Mouse (Mus musculus) adrenal gland, postnatal 4 days (tissue): ENCODE results near the gene Fam160a2. TPM values are rescaled to one million over a fixed set of nuclear protein-coding genes. Genes with fewer than 3 reads are reported as not detected.

Experiments used
- total RNA-seq, 2 experiments: library from RNA; stranded (reverse); gene quantifications; 2 replicates each; pipeline ENCODE4 v1.2.3; 2021

Fam160a2 gene
- total RNA-seq, 2 experiments from 2014 or later = 35.0 to 41.9 TPM

Other genes with a start within 250 kb of the Fam160a2 start
- gene Olfr684, start 236.4 kb downstream of the Fam160a2 start, total RNA-seq = not detected
- gene Olfr685, start 214.0 kb downstream of the Fam160a2 start, total RNA-seq = not detected
- not detected for gene Olfr686, start 192.6 kb downstream of the Fam160a2 start, total RNA-seq
- not detected for gene Olfr688, start 112.0 kb downstream of the Fam160a2 start, total RNA-seq
- gene Olfr689, start 88.9 kb downstream of the Fam160a2 start, total RNA-seq = not detected
- gene Olfr690, start 66.0 kb downstream of the Fam160a2 start, total RNA-seq = not detected
- gene Olfr691, start 57.8 kb downstream of the Fam160a2 start, total RNA-seq = not detected
- gene Olfr692, start 31.8 kb downstream of the Fam160a2 start, total RNA-seq = not detected
- gene Gm5901, start 25.0 kb downstream of the Fam160a2 start, total RNA-seq = not detected
- gene Cnga4, start 4.5 kb upstream of the Fam160a2 start, total RNA-seq = not detected
- gene Cckbr, start 25.7 kb upstream of the Fam160a2 start, total RNA-seq = under 1 TPM; 0.22 to 0.23 TPM
- 10 to 100 TPM; 53.5 to 56.8 TPM for gene Cavin3, start 82.2 kb upstream of the Fam160a2 start, total RNA-seq
- 10 to 100 TPM; 39.4 to 40.3 TPM for gene Smpd1, start 154.3 kb upstream of the Fam160a2 start, total RNA-seq
- gene Apbb1, start 181.6 kb upstream of the Fam160a2 start, total RNA-seq = 10 to 100 TPM; 36.8 to 42.3 TPM
- gene Hpx, start 200.1 kb upstream of the Fam160a2 start, total RNA-seq = 100 to 1,000 TPM in 1 of 2 experiments, 10 to 100 TPM in 1; 10.6 to 269 TPM
- gene Trim3, start 233.5 kb upstream of the Fam160a2 start, total RNA-seq = 10 to 100 TPM; 51.4 to 56.7 TPM
- 100 to 1,000 TPM; 115 to 116 TPM for gene Timm10b, start 240.0 kb upstream of the Fam160a2 start, total RNA-seq
- 10 to 100 TPM; 74.7 to 80.7 TPM for gene Arfip2, start 240.4 kb upstream of the Fam160a2 start, total RNA-seq
- 10 to 100 TPM in 1 of 2 experiments, 1 to 10 TPM in 1; 8.5 to 12.2 TPM for gene Gm45799, start 240.5 kb upstream of the Fam160a2 start, total RNA-seq